Mouse (Mus musculus) erythroblast, embryonic 14.5 days (primary cell): ENCODE measurements around the gene Odaph.

Source experiments
- GATA1 ChIP-seq: IDR thresholded peaks from 2 replicates; pipeline ENCODE4 v1.6.1; 2012; ENCODE audit warnings: low read length, inconsistent platforms, mixed read lengths
- TAL1 ChIP-seq: IDR thresholded peaks from 3 replicates; pipeline ENCODE4 v1.6.1; 2012; ENCODE audit warnings: low read length, inconsistent platforms, mixed read lengths

- TF ChIP-seq GATA1 (no peak), TAL1 (no peak)
Measured at GRCm38 (mm10) chr5:91981176-91981840, 6.0 kb upstream of the Odaph start.
